Mouse (Mus musculus): Measurements from ENCODE around the gene Fam71e1. TPM values are rescaled to one million over a fixed set of nuclear protein-coding genes. Genes with fewer than 3 reads are reported as not detected.

The Fam71e1 gene
- polyA plus RNA-seq, 1 experiment: 12.5 TPM

DNA sequence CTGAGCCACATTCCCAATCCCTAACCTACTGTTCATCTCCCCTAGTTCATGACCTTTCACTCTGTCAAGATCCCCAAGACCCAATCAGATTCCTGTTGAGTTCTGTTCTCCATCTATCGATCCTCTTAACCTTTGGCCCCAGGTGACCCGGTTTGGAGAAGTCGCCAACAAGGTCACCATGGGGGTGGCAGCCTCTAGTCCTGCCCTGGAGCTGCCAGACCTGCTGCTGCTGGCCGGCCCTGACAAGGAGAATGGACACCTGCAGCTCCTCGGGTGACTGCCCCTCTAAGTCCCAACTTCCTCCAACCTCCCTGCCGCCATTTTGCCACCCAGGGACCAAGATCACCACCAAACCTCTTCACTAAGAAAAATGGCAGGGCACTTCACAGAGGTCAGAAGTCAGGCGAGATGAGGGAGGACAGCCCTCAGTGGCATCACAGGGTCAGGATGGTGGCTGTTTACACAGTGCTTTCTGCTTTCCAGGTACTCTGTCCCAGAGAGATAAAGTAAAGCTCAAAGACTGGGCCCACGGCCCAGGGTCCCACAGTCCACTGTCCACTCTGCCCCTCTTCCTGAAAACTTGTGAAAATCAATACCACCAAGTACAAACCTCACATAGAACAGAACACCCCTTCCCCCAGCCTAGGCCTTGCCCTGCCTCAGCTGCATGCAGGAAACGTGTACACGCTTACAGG, 1.1 kb downstream of the Fam71e1 start:
- DNase-seq (ENCODE audit: low spot score): peak; percentile 20

GRCm38 (mm10) chr7:44498922-44499321, 2.5 kb downstream of the Fam71e1 start:
- DNase-seq (ENCODE audit: low spot score): no peak

DNA sequence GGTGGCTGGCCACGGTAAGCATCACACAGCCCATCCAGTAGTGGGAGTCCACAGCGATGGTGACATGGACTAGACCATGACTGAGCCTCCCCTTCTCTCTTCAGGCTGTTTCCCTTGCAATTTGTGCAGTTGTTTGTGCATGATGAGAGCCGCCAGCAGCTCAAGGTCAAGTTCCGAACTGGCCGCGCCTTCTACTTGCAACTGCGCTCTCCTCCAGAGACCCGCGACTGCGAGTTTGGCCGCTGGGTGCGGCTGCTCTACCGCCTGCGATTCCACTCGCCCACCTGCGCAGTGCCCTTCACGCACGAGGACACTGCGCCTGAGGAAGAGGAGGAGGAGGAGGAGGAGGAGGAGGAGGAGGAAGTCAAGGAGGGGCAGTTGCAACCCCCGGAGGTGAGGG, 3.7 kb downstream of the Fam71e1 start:
- DNase-seq (ENCODE audit: low spot score): peak; percentile 16

DNA sequence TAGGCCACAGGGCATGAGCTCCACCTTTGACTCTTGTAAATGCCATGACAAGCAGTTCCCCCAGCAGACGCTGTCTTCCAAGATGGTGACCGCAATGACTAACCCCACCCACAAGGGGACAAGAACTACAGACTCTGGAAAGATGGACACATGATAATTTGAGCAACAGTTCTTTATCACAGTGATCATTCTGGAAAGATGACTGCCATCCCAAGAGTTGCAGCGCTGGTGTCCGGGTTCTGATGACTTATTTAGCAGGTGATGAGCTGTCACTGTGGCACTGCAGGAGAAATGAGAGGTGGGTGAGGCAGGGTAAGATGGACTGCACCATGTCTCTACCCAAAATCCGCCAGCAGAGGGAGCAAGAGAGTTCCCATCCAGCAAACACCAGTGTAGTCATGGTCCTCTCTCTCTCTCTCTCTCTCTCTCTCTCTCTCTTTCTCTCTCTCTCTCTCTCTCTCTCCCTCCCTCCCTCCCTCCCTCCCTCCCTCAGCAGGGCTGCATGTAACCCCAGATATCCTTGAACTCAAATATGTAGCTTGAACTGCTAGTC, 5.3 kb downstream of the Fam71e1 start:
- peak; percentile 38 for DNase-seq (ENCODE audit: low spot score)

DNA sequence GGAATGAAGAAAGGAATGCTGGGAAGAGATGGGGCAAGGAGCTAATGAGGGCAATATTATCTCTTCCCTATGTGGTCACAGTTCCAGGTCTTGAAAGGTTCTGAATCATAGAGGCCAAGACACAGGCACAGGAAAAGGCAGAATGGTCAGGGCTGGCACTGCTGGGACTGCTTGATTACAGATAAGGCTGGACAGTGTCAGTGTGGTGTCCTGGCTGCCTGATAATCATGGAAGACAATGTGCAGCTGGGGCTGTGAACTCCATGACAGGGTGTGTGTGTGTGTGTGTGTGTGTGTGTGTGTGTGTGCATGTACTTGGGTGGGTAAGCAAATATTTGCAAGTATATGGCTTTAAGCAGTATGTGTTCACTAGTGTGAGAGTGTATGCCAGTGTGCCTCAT, 11.1 kb downstream of the Fam71e1 start:
- no peak for DNase-seq (ENCODE audit: low spot score)

GRCm38 (mm10) chr7:44519240-44519913, 23.0 kb downstream of the Fam71e1 start:
- DNase-seq (ENCODE audit: low spot score): no peak

- no peak for DNase-seq (ENCODE audit: low spot score)
Measured at GRCm38 (mm10) chr7:44520990-44521389, 24.6 kb downstream of the Fam71e1 start.

- no peak for DNase-seq (ENCODE audit: low spot score)
Measured at GRCm38 (mm10) chr7:44521710-44522109, 25.3 kb downstream of the Fam71e1 start.

GRCm38 (mm10) chr7:44523056-44523455, 26.7 kb downstream of the Fam71e1 start:
- no peak for DNase-seq (ENCODE audit: low spot score)

- DNase-seq (ENCODE audit: low spot score): no peak
Measured at GRCm38 (mm10) chr7:44524502-44524901, 28.1 kb downstream of the Fam71e1 start, which contains the start of gene Mybpc2. TSS of gene Mybpc2 (minus strand) at chr7:44524656.

DNA sequence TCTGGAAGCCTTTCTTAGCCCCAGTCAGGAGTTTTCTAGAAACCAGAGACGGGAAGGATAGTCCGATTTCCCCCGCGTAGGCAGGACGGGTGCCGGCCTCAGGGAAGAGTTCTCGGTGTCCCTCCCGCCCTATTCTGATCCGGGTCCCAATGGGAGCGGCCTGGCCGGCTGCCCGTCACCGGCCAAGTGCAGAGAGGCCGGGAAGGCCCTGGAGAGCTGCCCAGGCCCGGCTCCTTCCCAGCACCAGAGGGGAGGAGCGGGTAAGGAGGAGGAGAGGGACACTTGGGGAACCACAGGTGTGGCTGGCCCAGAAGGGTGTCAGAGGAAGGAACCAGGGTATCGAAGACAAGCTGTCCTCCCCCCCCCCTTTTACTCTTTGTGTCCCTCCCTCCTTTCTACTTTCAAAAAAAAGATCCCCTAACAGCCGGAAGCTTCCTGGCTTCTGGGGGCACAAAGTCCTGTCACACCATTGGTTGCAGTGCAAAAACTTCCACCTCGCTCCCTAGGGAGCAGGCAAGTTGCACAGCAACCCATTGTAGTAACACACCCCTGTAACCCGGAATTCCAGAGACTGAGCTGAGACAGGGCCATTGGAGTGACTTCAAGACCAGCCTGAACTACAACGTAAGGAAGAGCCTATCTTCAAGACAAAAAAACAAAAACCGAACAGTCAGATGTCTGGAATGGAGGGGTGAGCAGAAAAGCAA, 28.9 kb downstream of the Fam71e1 start:
- DNase-seq (ENCODE audit: low spot score): peak; percentile 61

DNA sequence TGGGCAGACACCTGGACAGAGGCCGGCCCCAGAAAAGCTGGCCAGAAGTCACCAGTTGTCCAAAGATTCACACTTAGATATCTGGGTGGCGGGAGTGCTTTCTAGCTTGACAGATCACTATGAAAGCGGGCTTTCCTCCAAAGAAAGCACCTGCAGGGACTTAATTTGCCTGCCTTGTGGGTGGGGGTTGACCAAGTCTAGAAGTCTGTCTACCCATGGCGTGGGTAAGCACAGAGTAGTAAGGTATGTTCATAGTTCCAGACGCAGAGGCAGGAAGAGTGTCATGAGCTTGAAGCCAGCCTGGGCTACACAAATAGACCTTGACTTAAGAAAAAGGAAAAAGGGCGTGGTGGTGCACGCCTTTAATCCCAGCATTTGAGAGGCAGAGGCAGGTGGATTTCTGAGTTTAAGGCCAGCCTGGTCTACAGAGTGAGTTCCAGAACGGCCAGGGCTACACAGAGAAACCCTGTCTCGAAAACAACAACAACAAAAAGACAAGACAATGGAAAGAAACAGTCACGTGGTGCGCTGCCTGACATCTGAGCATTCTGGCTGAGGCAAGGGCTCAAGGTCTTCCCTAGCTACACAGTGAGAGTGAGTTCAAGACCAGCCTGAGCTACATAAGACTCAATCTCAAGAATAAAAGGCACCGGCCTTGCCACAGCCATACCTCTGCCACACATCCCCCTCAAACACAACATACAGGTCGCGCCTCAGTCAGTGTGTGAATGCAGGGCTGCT, 30.2 kb downstream of the Fam71e1 start:
- DNase-seq (ENCODE audit: low spot score): no peak

DNA sequence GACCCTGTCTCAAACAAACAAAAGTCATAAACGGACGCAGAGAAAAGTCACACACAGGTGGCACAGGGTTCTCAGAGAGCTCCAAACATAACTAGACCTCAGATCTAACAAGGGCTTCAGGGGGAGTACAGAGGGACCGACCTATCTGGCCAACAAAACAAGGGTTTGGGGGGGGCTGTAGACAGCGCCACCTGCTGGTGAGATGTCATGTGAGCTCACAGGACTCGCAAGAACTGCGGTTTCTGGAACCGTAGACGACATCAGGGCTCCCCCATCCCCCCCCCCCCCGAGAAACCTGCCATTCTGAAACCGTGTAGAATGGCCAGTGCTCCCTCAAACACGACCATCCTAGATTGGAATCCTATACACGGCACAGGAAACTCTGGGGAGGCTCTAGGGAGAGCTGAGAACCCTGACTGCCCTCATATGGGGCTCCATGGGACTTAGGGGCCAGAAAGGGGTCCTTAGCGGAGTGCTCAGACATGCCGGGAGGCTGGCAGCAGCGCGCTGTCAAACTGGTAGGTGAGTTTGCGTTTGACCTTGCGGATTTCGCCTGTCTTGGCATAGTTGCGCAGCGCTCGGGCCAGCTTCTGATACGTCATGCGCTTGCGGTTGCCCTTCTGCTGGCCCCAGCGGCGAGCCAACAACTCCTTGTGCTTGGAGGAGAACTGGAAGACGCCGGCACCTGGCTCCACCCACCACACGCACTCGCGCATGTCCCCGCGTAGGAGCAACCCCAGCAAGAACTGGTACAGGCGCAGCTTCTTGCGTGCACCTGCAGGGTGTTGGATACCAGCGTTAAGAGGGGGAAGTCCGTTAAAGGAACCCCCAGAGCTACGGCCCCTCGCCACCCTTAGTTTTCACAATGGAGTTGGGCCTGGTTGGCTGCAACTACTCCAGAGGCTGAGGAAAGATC, 31.4 kb downstream of the Fam71e1 start:
- DNase-seq (ENCODE audit: low spot score): no peak

DNA sequence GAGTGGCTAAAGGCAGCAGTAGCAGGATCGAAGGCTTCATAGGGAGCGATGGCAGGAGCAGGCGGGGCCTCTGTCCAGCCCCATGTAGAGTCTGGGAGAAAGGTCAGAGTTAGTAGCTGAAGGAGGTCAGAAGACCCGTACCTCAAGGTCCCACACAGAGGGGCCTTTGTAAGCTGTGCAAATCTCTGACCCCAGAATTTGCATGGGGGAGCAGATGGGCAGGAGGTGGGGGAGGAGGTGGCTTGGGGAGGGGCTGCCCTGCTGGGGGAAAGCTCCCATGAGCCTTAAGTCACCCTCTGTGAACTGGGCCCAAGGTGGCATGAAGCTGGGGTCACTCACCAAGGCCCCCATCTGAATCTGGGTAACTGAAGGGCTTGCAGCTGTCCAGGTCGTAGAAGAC, 33.1 kb downstream of the Fam71e1 start:
- DNase-seq (ENCODE audit: low spot score): no peak

GRCm38 (mm10) chr7:44530507-44530906, 34.1 kb downstream of the Fam71e1 start:
- no peak for DNase-seq (ENCODE audit: low spot score)

- DNase-seq (ENCODE audit: low spot score): no peak
Measured at GRCm38 (mm10) chr7:44531207-44531606, 34.8 kb downstream of the Fam71e1 start.

- no peak for DNase-seq (ENCODE audit: low spot score)
Measured at GRCm38 (mm10) chr7:44531946-44532732, 35.8 kb downstream of the Fam71e1 start, which contains the start of gene Spib. TSS of gene Spib (minus strand) at chr7:44532071.

GRCm38 (mm10) chr7:44532918-44533745, 36.8 kb downstream of the Fam71e1 start:
- no peak for DNase-seq (ENCODE audit: low spot score)

GRCm38 (mm10) chr7:44533746-44534045, 37.3 kb downstream of the Fam71e1 start:
- DNase-seq (ENCODE audit: low spot score): no peak

Data from urinary bladder, adult 2 months (tissue).